Mouse (Mus musculus) MEL (cell line): Measurements from ENCODE around the gene Ccdc162.

Experiments
- NRF1 ChIP-seq: IDR thresholded peaks from 2 replicates; pipeline ENCODE4 v1.6.1; 2014; ENCODE audit warnings: low read depth, mild to moderate bottlenecking, inconsistent platforms, low read length, improper control_type of control experiment, moderate library complexity; ENCODE audit not compliant: poor library complexity, insufficient read depth, severe bottlenecking
- POLR2A ChIP-seq, 2 experiments: IDR thresholded peaks; 2 replicates each; pipeline ENCODE4 v1.6.1; 2011 to 2012; ENCODE audit warnings: low read length in 2 of 2, mild to moderate bottlenecking in 2 of 2, control low read depth in 1 of 2, improper control_type of control experiment in 1 of 2, low read depth in 1 of 2, moderate library complexity in 1 of 2; ENCODE audit not compliant: control insufficient read depth in 1 of 2, insufficient read depth in 1 of 2, poor library complexity in 1 of 2
- TAL1 ChIP-seq: IDR thresholded peaks from 2 replicates; pipeline ENCODE4 v1.6.1; 2012; ENCODE audit warnings: mild to moderate bottlenecking, inconsistent platforms, low read length, moderate library complexity, mixed read lengths
- TCF12 ChIP-seq: IDR thresholded peaks from 2 replicates; pipeline ENCODE4 v1.6.1; 2014; ENCODE audit warnings: low read depth, mild to moderate bottlenecking, inconsistent platforms, low read length, improper control_type of control experiment, moderate library complexity
- ZC3H11A ChIP-seq: IDR thresholded peaks from 2 replicates; pipeline ENCODE4 v1.6.1; 2012; ENCODE audit warnings: low read depth, mild to moderate bottlenecking, inconsistent platforms, low read length, improper control_type of control experiment

- TF ChIP-seq TCF12 (no peak), POLR2A (IDR thresholded peaks at IDR 0.05; ENCODE audit: control insufficient read depth in 1 of 2, insufficient read depth in 1 of 2, low read depth in 1 of 2, low read length in 2 of 2, poor library complexity in 1 of 2) (no peak), NRF1 (no peak), TAL1 (no peak), ZC3H11A (no peak)
Observed at GRCm38 (mm10) chr10:41582901-41583361, 133.5 kb downstream of the Ccdc162 start.
